Mouse (Mus musculus): Measurements from ENCODE around the gene Hacl1. TPM values are rescaled to one million over a fixed set of nuclear protein-coding genes. Genes with fewer than 3 reads are reported as not detected.

Hacl1 gene
- polyA plus RNA-seq (2015; fragmentation: Nextera tagmentation; extraction: Ambion mirVana): 13.0 and 13.8 TPM in 2 replicates

DNA sequence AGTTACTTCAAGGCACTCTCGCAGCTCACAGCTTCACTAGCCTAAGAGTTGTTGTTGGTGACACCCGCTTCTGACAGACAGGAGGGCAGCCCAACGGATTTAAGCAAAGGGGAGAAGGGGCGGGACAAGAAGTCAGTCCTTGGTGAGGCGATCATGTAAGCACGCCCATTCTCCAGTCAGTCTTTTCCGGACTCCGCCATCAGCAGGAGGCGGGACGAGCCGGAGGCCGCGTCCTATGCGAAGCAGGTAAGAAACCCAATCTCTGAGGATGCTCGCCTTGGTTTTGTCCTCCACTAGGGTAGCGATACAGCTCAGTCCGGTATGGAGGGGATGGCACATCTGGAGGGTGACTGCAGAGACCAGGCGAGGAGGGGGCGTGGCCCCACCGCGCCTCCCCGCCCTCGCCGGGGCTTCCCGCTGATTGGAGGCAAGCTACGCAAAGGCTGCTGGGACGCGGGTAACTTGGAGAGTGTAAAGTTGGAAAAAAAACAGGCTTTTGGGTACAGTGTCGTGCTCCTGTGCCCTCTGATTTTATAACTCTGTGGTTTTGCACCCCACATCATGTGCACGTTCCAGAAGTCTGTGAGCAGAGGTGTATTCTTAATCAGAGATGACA, at the start of gene Hacl1, which contains the start of gene Btd:
Gene Hacl1 (minus strand): TSS at position 397 of the 616 bp plus-strand sequence.
Gene Btd (plus strand): TSS at position 139 of the 616 bp plus-strand sequence.
- peak; percentile 98 for ATAC-seq (ENCODE audit: insufficient read depth, low FRiP score, low read depth)
- peak within 1 kb of the TSS; percentile 43; the same call in 1 of the 2 replicates for H3K9ac ChIP-seq
- H3K4me3 ChIP-seq (replicated peaks): peak within 1 kb of the TSS; percentile 67
- no peaks in the 10 kb centered on the region for H3K27me3 ChIP-seq (replicated peaks)
- H3K4me1 ChIP-seq: 0 out of 2 replicates have a peak, but pooled peaks cover 4% of the 10 kb centered on the region
- no peaks in the 10 kb centered on the region for H3K9me3 ChIP-seq
- H3K36me3 ChIP-seq: no peaks in the 10 kb centered on the region
- peak within 1 kb of the TSS; percentile 92 for H3K27ac ChIP-seq
- H3K4me2 ChIP-seq: peak within 1 kb of the TSS; percentile 87
- under 1% methylated on average over 30 of the region's 30 CpGs for WGBS

DNA sequence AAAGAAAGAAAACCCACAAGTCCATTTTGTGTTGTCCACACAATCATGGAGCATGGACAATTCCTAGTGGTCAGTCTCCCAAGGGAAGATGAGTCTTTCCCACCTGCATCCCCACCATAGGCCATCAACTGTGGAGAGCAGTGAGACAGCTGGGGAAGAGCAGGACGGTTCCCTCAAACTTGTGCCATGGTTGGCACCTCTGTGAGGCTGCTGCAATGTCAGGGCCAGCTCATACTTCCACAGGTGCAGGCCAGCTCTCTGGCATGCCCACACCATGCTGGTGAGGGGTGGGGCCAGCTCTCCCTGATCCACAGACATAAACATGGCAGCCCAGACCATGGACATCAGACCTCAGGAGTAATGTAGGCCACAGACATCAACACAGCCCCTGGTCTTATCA, 45.1 kb upstream of the Hacl1 start:
- Histone ChIP-seq H3K4me1 (0 out of 2 replicates have a peak, but pooled peaks cover 3% of the 10 kb centered on the region), H3K4me2 (no peak overlapping the region), H3K9ac (no peak overlapping the region), H3K27me3 (replicated peaks) (no peaks in the 10 kb centered on the region), H3K36me3 (no peaks in the 10 kb centered on the region), H3K27ac (no peak overlapping the region), H3K9me3 (no peaks in the 10 kb centered on the region), H3K4me3 (replicated peaks) (no peak overlapping the region)
- ATAC-seq (ENCODE audit: insufficient read depth, low FRiP score, low read depth): no peak
- 77% methylated on average over 1 of the region's 1 CpGs for WGBS

DNA sequence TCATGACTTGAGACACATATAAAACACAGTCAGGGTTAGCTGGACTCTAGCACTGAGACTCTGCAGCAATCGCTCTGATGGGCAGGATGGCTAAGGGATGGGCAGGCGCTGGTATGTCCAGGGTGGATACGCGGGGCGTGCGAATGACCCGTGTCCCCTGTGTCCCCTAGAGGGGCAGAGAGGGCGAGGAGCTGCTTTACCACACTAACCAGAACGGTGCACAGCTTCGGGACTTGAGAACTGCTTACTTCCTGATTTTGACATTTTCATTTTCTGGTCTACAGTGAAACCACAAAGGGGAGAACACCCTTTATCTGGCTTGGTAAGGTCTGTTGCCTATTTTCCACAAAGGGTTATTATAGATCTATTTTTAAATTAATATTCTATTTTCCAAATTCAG, 44.6 kb upstream of the Hacl1 start:
- no peak for ATAC-seq (ENCODE audit: insufficient read depth, low FRiP score, low read depth)
- WGBS: 77% methylated on average over 10 of the region's 10 CpGs
- Histone ChIP-seq H3K9ac (no peak overlapping the region), H3K4me3 (replicated peaks) (no peak overlapping the region), H3K27me3 (replicated peaks) (no peaks in the 10 kb centered on the region), H3K4me2 (no peak overlapping the region), H3K36me3 (no peaks in the 10 kb centered on the region), H3K9me3 (no peaks in the 10 kb centered on the region), H3K4me1 (0 out of 2 replicates have a peak, but pooled peaks cover 3% of the 10 kb centered on the region), H3K27ac (no peak overlapping the region)

DNA sequence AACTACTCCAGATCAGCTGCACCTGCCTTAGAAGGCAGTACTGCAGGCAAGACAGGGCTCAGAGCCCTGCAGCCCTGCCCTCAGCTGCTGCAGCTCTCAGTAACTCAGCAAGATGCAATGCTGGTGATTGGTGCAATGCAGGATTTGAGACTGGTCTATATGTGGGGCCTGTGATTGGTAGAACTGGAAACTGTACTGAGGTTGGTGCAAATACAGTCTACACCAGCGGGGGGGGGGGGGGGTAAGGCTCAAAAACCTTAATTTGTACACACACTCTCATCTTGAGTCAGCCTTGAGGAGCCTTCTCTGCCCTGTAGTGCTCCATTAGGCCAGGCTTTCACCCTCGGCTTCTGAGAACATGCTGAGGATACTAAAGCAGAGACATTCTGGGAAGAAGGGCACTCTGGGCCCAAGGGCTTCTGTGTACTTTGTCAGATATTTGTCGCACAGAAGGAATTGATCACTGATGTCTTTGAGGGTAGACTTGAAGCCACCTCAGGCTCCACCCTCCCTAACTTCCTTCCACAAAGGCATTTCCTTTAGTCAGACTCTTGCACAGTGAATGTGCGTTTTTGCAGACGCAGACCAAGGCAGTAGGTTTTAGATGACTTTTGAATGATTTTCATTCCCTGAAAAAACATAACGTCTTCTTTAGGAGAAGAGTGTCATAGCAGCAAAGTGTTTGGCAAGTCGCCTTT, 43.4 kb upstream of the Hacl1 start:
- Histone ChIP-seq H3K4me1 (0 out of 2 replicates have a peak, but pooled peaks cover 3% of the 10 kb centered on the region), H3K9ac (no peak overlapping the region), H3K27me3 (replicated peaks) (no peaks in the 10 kb centered on the region), H3K9me3 (no peaks in the 10 kb centered on the region), H3K4me3 (replicated peaks) (no peak overlapping the region), H3K4me2 (no peak overlapping the region), H3K27ac (no peak overlapping the region), H3K36me3 (no peaks in the 10 kb centered on the region)
- ATAC-seq (ENCODE audit: insufficient read depth, low FRiP score, low read depth): no peak
- 61% methylated on average over 7 of the region's 7 CpGs for WGBS

DNA sequence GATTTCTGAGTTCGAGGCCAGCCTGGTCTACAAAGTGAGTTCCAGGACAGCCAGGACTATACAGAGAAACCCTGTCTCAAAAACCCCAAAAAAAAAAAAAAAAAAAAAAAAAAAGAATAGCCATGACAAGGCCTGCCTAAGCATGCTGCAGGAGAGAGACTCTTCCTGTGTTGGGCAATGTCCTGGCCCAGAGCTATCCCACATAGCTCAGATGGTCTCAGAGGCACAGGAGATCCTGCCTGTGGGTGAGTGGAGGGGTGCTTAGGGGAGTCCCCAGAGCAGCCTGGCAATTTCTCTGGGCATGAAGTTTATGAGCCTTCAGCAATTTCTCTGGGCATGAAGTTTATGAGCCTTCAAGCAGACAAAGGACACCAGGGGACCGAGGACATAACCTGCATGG, 42.5 kb upstream of the Hacl1 start:
- no peaks in the 10 kb centered on the region for H3K27me3 ChIP-seq (replicated peaks)
- no peak overlapping the region for H3K4me3 ChIP-seq (replicated peaks)
- H3K9me3 ChIP-seq: no peaks in the 10 kb centered on the region
- no peak overlapping the region for H3K27ac ChIP-seq
- H3K36me3 ChIP-seq: no peaks in the 10 kb centered on the region
- 79% methylated on average over 2 of the region's 2 CpGs for WGBS
- 0 out of 2 replicates have a peak, but pooled peaks cover 3% of the 10 kb centered on the region for H3K4me1 ChIP-seq
- no peak overlapping the region for H3K9ac ChIP-seq
- no peak for ATAC-seq (ENCODE audit: insufficient read depth, low FRiP score, low read depth)
- no peak overlapping the region for H3K4me2 ChIP-seq

DNA sequence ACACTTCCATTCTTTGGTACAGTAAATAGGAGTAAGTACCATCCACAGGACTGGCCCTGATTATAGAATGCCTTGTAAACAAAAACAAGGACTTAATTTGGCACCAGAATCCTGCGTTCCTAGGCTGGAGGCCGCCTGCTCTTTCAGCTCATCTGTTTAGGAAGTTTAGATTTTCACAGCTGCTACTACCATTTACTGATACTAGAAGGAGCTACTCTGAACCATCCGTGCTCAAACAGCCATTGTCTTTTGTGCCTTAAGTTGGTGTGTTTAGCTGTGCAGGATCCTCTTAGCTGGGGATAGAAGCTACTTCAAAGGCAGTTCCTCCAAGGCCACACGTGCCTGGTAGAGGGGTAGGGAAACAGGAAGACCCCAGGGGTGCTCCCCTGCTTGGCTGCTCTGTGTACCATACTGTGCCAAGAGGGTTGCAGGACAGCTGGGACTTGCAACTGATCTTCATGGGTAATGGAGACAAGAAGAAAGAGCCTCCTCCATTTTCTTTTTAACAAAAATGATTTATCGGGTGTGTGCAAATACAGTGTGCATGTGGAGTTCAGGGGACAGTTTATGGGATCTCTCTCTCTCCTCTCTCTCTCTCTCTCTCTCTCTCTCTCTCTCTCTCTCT, 41.0 kb upstream of the Hacl1 start:
- no peak overlapping the region for H3K9ac ChIP-seq
- 0 out of 2 replicates have a peak, but pooled peaks cover 3% of the 10 kb centered on the region for H3K4me1 ChIP-seq
- H3K27ac ChIP-seq: peak overlapping the region; percentile 22; the same call in 1 of the 2 replicates
- H3K4me2 ChIP-seq: no peak overlapping the region
- no peaks in the 10 kb centered on the region for H3K27me3 ChIP-seq (replicated peaks)
- 44% methylated on average over 5 of the region's 5 CpGs for WGBS
- no peak overlapping the region for H3K4me3 ChIP-seq (replicated peaks)
- no peaks in the 10 kb centered on the region for H3K9me3 ChIP-seq
- no peak for ATAC-seq (ENCODE audit: insufficient read depth, low FRiP score, low read depth)
- H3K36me3 ChIP-seq: no peaks in the 10 kb centered on the region

DNA sequence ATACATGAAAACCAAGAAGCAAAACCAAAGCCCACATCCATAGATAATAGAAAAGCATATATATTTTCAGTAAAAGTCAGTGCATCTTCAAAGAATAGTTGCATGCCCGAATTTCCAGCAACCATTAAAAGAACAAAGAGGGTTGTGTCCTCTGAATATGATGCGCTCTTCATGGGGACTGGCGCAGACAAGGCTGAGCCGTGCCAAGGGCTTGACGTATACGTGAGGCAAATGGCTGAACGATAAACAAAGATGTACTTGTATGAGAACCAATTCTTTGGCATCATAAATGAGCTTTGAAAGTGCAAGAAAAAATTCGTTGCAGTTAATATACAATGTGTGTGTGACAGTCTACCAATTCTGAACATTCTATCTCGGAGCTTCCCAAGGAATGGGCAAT, 40.2 kb upstream of the Hacl1 start:
- H3K36me3 ChIP-seq: no peaks in the 10 kb centered on the region
- H3K27ac ChIP-seq: no peak overlapping the region
- no peaks in the 10 kb centered on the region for H3K9me3 ChIP-seq
- no peak overlapping the region for H3K9ac ChIP-seq
- H3K4me1 ChIP-seq: 0 out of 2 replicates have a peak, but pooled peaks cover 3% of the 10 kb centered on the region
- H3K4me3 ChIP-seq (replicated peaks): no peak overlapping the region
- no peak for ATAC-seq (ENCODE audit: insufficient read depth, low FRiP score, low read depth)
- no peak overlapping the region for H3K4me2 ChIP-seq
- WGBS: 75% methylated on average over 9 of the region's 9 CpGs
- H3K27me3 ChIP-seq (replicated peaks): no peaks in the 10 kb centered on the region

DNA sequence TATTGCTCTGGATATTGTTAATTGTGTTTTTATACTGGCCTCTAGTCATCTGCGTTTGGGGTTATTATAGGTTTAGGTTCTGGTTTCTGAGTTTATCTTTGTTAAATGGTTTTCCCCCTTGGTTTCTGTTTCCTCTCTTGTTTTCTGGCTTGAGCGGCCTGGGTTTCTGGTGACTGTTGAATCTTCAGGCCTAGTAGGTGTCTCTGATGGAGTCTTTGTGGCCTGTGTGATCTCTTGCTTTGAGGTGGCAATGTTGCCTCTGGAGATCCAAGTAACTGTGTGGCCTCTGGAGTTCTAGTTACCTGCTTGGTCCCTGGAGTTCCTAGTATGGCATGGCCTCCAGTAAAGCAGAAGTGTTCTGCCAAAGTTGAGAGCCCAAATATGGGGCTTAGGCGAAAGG, 39.6 kb upstream of the Hacl1 start:
- H3K4me2 ChIP-seq: no peak overlapping the region
- no peak for ATAC-seq (ENCODE audit: insufficient read depth, low FRiP score, low read depth)
- no peak overlapping the region for H3K9ac ChIP-seq
- no peaks in the 10 kb centered on the region for H3K27me3 ChIP-seq (replicated peaks)
- no peak overlapping the region for H3K27ac ChIP-seq
- H3K36me3 ChIP-seq: no peaks in the 10 kb centered on the region
- 91% methylated on average over 3 of the region's 3 CpGs for WGBS
- H3K4me3 ChIP-seq (replicated peaks): no peak overlapping the region
- H3K4me1 ChIP-seq: 0 out of 2 replicates have a peak, but pooled peaks cover 3% of the 10 kb centered on the region
- no peaks in the 10 kb centered on the region for H3K9me3 ChIP-seq

DNA sequence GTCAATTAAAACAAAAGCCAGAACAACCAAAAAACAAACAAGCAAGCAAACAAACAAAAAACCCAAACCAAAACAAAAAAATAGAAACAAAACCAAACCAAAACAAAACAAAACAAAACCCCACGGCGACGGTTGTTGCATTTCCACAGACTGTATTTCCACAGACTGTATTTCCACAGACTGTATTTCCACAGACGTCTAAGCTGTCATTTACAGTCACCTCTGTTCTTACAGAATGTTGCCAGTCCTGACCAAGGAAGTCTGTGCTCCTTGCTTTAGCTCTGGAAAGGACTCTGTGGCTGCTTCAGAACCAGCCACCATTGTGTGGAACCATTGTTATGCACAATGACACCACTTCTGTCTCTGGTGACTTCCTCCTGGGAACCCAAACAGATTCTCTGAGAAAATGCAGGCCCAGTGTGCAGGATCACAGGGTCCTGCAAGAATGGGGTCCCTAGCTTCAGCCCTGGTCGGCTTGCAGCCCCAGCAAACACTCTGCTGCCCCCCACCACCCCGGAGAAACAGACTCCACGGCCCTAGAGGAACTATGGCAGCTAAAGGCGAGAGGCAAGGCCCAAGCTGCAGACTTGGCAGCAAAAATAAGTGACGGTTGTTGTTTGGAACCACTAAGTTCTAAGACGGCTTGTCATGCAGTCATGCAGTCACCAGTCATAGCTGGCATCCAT, 30.7 kb upstream of the Hacl1 start:
- 0 out of 2 replicates have a peak, but pooled peaks cover 3% of the 10 kb centered on the region for H3K4me1 ChIP-seq
- H3K9me3 ChIP-seq: no peaks in the 10 kb centered on the region
- H3K27me3 ChIP-seq (replicated peaks): no peaks in the 10 kb centered on the region
- 64% methylated on average over 10 of the region's 10 CpGs for WGBS
- H3K4me3 ChIP-seq (replicated peaks): no peak overlapping the region
- no peak for ATAC-seq (ENCODE audit: insufficient read depth, low FRiP score, low read depth)
- H3K27ac ChIP-seq: no peak overlapping the region
- no peak overlapping the region for H3K9ac ChIP-seq
- H3K4me2 ChIP-seq: no peak overlapping the region
- H3K36me3 ChIP-seq: peaks cover 12% of the 10 kb centered on the region

DNA sequence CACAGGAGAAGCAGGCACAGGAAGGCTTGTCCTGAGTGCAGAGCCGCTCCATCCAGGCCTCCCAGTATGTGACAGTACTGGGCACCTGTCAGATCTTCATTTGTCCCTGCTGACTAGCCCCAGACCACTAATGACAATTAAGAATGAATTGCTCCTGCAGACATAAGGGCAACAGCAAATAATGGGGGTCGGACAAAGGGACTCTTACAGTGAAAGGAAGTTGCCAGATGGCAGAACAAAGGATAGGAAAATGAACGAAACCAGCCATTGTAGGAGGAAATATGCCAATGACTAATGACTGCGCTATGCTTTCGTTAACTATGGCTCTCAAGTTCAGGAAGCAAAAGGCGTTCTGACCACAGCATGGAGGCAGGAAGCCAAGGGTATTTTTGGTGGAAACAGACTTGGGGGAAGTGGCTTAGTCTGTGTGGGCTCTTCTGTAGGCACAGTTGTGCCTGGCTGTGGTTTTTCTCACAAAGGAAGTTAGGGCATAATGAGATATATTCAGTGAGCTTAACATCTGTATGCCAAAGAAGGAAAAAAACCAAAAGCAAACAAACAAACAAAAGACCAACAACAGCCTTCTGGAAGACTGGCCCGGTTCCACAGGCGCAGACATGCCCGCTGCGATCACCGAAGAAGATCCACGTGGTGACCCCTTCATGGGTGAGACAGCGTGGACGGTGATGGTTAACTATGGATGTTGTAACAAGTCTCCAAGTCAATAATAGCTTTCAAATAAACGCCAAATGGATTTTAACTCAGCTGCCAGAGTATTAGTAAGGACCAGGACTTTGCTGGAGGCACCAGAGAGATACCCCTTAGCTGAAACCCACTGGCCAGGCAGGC, 28.8 kb upstream of the Hacl1 start:
- WGBS: 68% methylated on average over 15 of the region's 15 CpGs
- H3K36me3 ChIP-seq: peaks cover 13% of the 10 kb centered on the region
- no peak overlapping the region; the same call in 1 of the 2 replicates for H3K9ac ChIP-seq
- H3K27ac ChIP-seq: peak overlapping the region; percentile 72
- H3K4me3 ChIP-seq (replicated peaks): no peak overlapping the region
- no peak for ATAC-seq (ENCODE audit: insufficient read depth, low FRiP score, low read depth)
- no peaks in the 10 kb centered on the region for H3K9me3 ChIP-seq
- 0 out of 2 replicates have a peak, but pooled peaks cover 8% of the 10 kb centered on the region for H3K4me1 ChIP-seq
- H3K27me3 ChIP-seq (replicated peaks): no peaks in the 10 kb centered on the region
- no peak overlapping the region for H3K4me2 ChIP-seq

DNA sequence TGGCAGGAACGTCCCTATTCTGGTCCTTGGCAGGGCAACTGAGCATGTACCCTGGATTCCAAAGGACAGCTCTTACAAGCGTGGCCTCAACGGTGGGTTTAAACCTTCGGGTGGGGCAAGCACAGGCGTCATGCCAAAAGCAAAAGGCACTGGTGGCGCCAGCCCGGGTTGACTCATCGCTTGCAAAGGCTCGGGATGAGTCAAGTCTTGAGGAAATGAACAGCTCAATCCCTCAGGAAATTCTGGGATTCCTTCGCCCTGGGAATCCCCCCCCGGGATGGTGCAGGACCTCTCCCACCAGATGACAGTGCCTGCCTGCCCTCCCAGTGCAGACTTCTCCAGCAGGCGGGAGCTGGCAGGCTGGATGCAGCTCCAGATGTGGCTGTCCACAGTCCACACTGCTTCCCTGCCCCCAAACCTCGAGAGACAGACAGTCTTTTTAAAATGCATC, 28.1 kb upstream of the Hacl1 start:
- Histone ChIP-seq H3K36me3 (peaks cover 13% of the 10 kb centered on the region), H3K9ac (no peak overlapping the region), H3K27ac (peak overlapping the region; percentile 72), H3K27me3 (replicated peaks) (no peaks in the 10 kb centered on the region), H3K9me3 (no peaks in the 10 kb centered on the region), H3K4me2 (no peak overlapping the region; the same call in 1 of the 2 replicates), H3K4me1 (0 out of 2 replicates have a peak, but pooled peaks cover 8% of the 10 kb centered on the region), H3K4me3 (replicated peaks) (no peak overlapping the region)
- 54% methylated on average over 13 of the region's 13 CpGs for WGBS
- peak; percentile 29; the same call in 1 of the 2 replicates for ATAC-seq (ENCODE audit: insufficient read depth, low FRiP score, low read depth)

Measured in stomach, embryonic 15.5 days (tissue).